Mouse (Mus musculus): ENCODE data around the gene Zfp940.
A peak's percentile ranks its signal among the peaks of the same experiment; 100 is the strongest.

The Zfp940 gene

DNA sequence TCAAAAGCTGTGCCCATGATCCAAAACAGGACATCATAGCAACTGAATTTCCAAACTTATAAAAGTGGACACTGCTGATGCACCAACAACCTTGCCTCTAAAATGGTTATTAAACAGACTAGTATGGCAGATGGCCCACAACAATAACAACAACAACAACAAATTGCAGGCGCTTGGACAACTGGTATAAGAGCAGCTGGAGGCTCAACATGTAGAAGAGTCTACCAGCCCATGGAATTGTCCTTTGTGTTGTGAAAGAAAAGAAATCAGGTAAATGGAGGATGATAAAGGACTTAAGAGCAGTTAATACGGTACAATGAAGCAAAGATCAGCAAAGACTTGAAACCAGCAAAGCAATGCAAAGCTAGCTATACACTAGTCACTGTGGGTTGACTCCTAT, 39.1 kb downstream of the Zfp940 start:
- no peak for DNase-seq (ENCODE audit: inconsistent age in 2 of 2, low spot score in 1 of 2)

DNA sequence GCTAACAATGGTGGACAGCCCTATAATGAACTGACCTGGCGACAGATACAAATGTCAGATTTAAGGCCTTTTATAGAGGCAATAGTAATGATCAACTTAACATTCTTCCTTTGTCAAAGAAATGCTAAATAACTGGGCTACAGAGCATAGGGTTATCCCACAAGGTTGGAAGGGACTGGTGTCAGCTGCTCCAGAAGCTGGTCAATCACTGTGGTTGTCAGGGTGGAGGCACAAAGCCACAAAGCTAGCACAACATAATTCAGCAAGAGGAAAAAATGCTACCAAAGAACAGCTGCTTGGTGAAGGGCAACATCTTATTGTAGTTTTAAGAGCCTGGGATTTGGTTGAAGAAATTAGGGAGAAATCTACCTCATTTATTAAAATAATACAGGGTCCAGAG, 41.2 kb downstream of the Zfp940 start:
- DNase-seq (ENCODE audit: inconsistent age in 2 of 2, low spot score in 1 of 2) = no peak

DNA sequence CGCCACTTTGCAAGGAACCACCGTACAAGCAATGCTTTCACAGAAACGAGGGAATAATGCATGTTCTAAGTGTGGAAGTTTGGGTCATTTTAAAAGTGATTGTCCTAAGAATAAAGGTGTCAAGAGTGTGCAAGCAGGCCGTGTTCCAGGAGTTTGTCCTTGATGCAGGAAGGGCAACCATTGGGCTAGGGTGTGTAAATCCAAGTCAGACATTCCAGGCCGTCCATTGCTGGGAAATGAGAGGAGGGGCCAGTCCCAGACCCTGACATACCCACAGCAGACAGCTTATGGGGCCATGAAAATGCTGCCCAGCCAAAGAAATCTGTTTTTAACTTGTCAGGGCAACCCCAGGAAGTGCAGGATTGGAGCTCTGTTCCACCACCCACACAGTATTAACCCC, 46.4 kb downstream of the Zfp940 start:
- DNase-seq (ENCODE audit: inconsistent age in 2 of 2, low spot score in 1 of 2) = no peak

DNA sequence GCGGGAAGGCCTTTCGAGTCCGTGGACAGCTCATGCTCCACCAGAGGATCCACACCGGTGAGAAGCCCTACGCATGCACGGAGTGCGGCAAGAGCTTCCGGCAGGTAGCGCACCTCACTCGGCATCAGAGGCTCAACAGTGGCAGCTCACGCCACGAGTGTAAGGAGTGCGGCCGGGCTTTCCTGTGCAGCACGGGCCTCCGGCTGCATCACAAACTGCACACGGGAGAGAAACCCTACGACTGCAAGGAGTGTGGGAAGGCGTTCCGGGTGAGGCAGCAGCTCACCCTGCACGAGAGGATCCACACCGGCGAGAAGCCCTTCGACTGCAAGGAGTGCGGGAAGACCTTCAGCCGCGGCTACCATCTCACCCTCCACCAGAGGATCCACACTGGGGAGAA, 60.6 kb downstream of the Zfp940 start:
- DNase-seq (ENCODE audit: inconsistent age in 2 of 2, low spot score in 1 of 2) = no peak

DNA sequence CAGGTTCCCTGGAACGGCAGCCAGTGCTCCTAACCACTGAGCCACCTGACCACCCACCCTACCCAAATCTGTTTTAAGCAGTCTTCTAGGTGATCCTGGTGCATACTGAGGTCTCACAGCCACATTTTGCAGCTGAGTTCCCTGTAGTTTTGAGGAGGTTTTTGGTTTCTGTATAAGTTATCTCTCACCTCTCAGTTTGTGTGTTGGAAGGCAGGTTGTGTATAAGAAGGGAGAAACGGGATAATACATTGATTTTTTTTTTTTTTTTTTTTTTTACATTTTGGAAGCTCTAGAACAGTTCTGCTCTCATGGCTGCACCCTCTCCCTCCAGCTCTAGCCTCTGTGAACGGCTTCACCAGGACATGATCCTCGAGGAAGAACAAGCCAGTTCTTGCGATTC, 67.6 kb downstream of the Zfp940 start:
- no peak for DNase-seq (ENCODE audit: inconsistent age in 2 of 2, low spot score in 1 of 2)

DNA sequence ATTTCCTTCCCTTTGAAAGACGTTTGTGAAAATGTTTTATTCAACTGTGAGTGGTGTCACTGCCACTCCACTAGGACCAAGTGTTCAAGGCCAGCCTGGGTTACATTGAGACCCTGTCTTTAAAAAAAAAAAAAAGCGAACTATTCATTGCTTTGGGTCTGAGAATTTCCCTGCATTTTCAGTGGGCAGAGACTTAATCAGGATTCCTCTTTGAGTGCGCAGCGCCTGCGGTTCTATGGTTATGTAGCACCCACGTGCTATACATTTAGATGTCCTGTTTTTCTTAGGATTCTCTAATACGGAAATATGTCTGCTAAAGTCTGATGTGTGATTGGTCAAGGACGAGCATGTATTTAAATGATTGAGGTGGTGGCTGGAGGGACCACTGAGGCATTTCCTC, 68.4 kb downstream of the Zfp940 start:
- DNase-seq (ENCODE audit: inconsistent age in 2 of 2, low spot score in 1 of 2) = no peak

DNA sequence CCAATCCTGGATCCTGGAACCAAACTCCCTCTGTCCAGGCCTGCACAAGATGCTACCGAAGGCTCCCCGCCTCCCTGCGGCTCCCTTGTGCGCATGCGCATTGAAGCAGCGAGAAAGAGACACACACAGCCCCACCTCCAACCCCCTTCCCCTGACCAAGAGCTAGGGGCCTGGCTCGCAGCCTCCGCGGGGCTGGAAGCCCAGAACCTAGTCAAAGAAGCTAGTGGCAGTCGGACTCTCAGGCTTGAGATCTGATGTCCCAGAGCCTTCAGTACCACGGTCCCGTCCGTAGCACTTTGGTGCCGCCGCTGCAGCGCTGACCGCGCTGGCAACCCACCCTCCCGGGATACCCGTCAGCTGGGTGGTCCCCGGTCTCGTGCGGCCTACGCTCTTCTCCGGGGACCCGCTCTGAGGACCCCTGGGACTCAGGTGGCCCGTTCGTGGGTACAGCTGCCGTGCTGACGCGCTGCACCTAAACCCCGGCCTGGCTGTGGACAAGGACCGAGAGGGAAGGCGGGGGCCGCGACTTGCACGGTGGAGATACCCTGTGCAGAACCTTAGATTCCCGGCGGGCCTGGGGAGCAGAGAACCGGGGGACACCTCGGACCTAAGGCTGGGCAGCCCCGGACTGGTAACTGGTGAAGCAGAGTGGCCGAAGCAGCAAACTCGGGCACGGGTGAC, 69.5 kb downstream of the Zfp940 start, which contains the start of gene Zfp30:
Zfp30 (plus strand) TSS at position 128 of the 681 bp plus-strand sequence.
- peak; percentile 87 to 93 for DNase-seq (ENCODE audit: inconsistent age in 2 of 2, low spot score in 1 of 2)

Measured in adrenal gland, adult (tissue).